Mouse (Mus musculus): ENCODE results near the gene Mettl7a1. TPM values are rescaled to one million over a fixed set of nuclear protein-coding genes. Genes with fewer than 3 reads are reported as not detected.
"Not testable (repeated sequence)": the region's sequence is repeated elsewhere in the genome, so short reads cannot be mapped to it uniquely, and the experiment has no call there.

Gene Mettl7a1
- polyA plus RNA-seq, 1 experiment from 2014 or later = 3.8 TPM

GRCm38 (mm10) chr15:100290858-100291257 is 13.1 kb upstream of the Mettl7a1 start:
- H3K27ac ChIP-seq (ENCODE audit: low read length) = no peak overlapping the region
- no peaks in the 10 kb centered on the region for H3K9me3 ChIP-seq (ENCODE audit: control insufficient read depth, low read length)
- H3K4me3 ChIP-seq (replicated peaks; ENCODE audit: low read length) = no peak overlapping the region
- 62% methylated on average over 5 of the region's 5 CpGs for WGBS
- H3K36me3 ChIP-seq (ENCODE audit: control insufficient read depth, insufficient read depth) = no peaks in the 10 kb centered on the region
- no peak for ATAC-seq
- H3K4me1 ChIP-seq (replicated peaks; ENCODE audit: control insufficient read depth, insufficient read depth, low read length) = no peaks in the 10 kb centered on the region
- no peaks in the 10 kb centered on the region for H3K27me3 ChIP-seq (replicated peaks; ENCODE audit: control insufficient read depth, insufficient read depth, low read length)
- no peak overlapping the region for H3K4me2 ChIP-seq (ENCODE audit: low read length)
- no peak overlapping the region for H3K9ac ChIP-seq (replicated peaks; ENCODE audit: low read depth, low read length)

GRCm38 (mm10) chr15:100292326-100292725 is 11.6 kb upstream of the Mettl7a1 start:
- Histone ChIP-seq H3K9me3 (ENCODE audit: control insufficient read depth, low read length) (no peaks in the 10 kb centered on the region), H3K4me1 (replicated peaks; ENCODE audit: control insufficient read depth, insufficient read depth, low read length) (no peaks in the 10 kb centered on the region), H3K4me3 (replicated peaks; ENCODE audit: low read length) (no peak overlapping the region), H3K4me2 (ENCODE audit: low read length) (no peak overlapping the region), H3K36me3 (ENCODE audit: control insufficient read depth, insufficient read depth) (no peaks in the 10 kb centered on the region), H3K27me3 (replicated peaks; ENCODE audit: control insufficient read depth, insufficient read depth, low read length) (no peaks in the 10 kb centered on the region), H3K9ac (replicated peaks; ENCODE audit: low read depth, low read length) (no peak overlapping the region), H3K27ac (ENCODE audit: low read length) (no peak overlapping the region)
- 78% methylated on average over 7 of the region's 7 CpGs for WGBS
- ATAC-seq = no peak

GRCm38 (mm10) chr15:100297856-100298255 is 6.1 kb upstream of the Mettl7a1 start:
- ATAC-seq = no peak
- Histone ChIP-seq H3K27ac (ENCODE audit: low read length) (no peak overlapping the region), H3K4me3 (replicated peaks; ENCODE audit: low read length) (no peak overlapping the region), H3K4me1 (replicated peaks; ENCODE audit: control insufficient read depth, insufficient read depth, low read length) (no peaks in the 10 kb centered on the region), H3K36me3 (ENCODE audit: control insufficient read depth, insufficient read depth) (no peaks in the 10 kb centered on the region), H3K27me3 (replicated peaks; ENCODE audit: control insufficient read depth, insufficient read depth, low read length) (no peaks in the 10 kb centered on the region), H3K4me2 (ENCODE audit: low read length) (no peak overlapping the region), H3K9ac (replicated peaks; ENCODE audit: low read depth, low read length) (no peak overlapping the region), H3K9me3 (ENCODE audit: control insufficient read depth, low read length) (no peaks in the 10 kb centered on the region)
- WGBS = 95% methylated on average over 5 of the region's 5 CpGs

- Histone ChIP-seq H3K4me3 (replicated peaks; ENCODE audit: low read length) (no peak overlapping the region), H3K36me3 (ENCODE audit: control insufficient read depth, insufficient read depth) (no peaks in the 10 kb centered on the region), H3K9me3 (ENCODE audit: control insufficient read depth, low read length) (no peaks in the 10 kb centered on the region), H3K27me3 (replicated peaks; ENCODE audit: control insufficient read depth, insufficient read depth, low read length) (no peaks in the 10 kb centered on the region), H3K27ac (ENCODE audit: low read length) (no peak overlapping the region), H3K4me1 (replicated peaks; ENCODE audit: control insufficient read depth, insufficient read depth, low read length) (peaks cover 9% of the 10 kb centered on the region), H3K4me2 (ENCODE audit: low read length) (no peak overlapping the region), H3K9ac (replicated peaks; ENCODE audit: low read depth, low read length) (no peak overlapping the region)
- WGBS = 85% methylated on average over 6 of the region's 6 CpGs
- no peak for ATAC-seq
Observed at GRCm38 (mm10) chr15:100300499-100300898, 3.4 kb upstream of the Mettl7a1 start.

- no peak overlapping the region for H3K4me2 ChIP-seq (ENCODE audit: low read length)
- ATAC-seq = no peak
- peaks cover 9% of the 10 kb centered on the region for H3K4me1 ChIP-seq (replicated peaks; ENCODE audit: control insufficient read depth, insufficient read depth, low read length)
- H3K9me3 ChIP-seq (ENCODE audit: control insufficient read depth, low read length) = no peaks in the 10 kb centered on the region
- WGBS = 73% methylated on average over 15 of the region's 15 CpGs
- no peak overlapping the region for H3K27ac ChIP-seq (ENCODE audit: low read length)
- no peaks in the 10 kb centered on the region for H3K27me3 ChIP-seq (replicated peaks; ENCODE audit: control insufficient read depth, insufficient read depth, low read length)
- H3K4me3 ChIP-seq (replicated peaks; ENCODE audit: low read length) = no peak overlapping the region
- no peaks in the 10 kb centered on the region for H3K36me3 ChIP-seq (ENCODE audit: control insufficient read depth, insufficient read depth)
- no peak overlapping the region for H3K9ac ChIP-seq (replicated peaks; ENCODE audit: low read depth, low read length)
Observed at GRCm38 (mm10) chr15:100301556-100301955, 2.4 kb upstream of the Mettl7a1 start.

GRCm38 (mm10) chr15:100303428-100304018 is 417 bp upstream of the Mettl7a1 start:
- no peak for ATAC-seq
- Histone ChIP-seq H3K36me3 (ENCODE audit: control insufficient read depth, insufficient read depth) (no peaks in the 10 kb centered on the region), H3K9ac (replicated peaks; ENCODE audit: low read depth, low read length) (peak overlapping the region; percentile 71), H3K4me3 (replicated peaks; ENCODE audit: low read length) (peak overlapping the region; percentile 56), H3K9me3 (ENCODE audit: control insufficient read depth, low read length) (no peaks in the 10 kb centered on the region), H3K4me1 (replicated peaks; ENCODE audit: control insufficient read depth, insufficient read depth, low read length) (peaks cover 9% of the 10 kb centered on the region), H3K27ac (ENCODE audit: low read length) (no peak overlapping the region; the same call in 1 of the 2 replicates), H3K4me2 (ENCODE audit: low read length) (peak overlapping the region; percentile 69), H3K27me3 (replicated peaks; ENCODE audit: control insufficient read depth, insufficient read depth, low read length) (no peaks in the 10 kb centered on the region)
- 55% methylated on average over 8 of the region's 8 CpGs for WGBS

- peaks cover 9% of the 10 kb centered on the region for H3K4me1 ChIP-seq (replicated peaks; ENCODE audit: control insufficient read depth, insufficient read depth, low read length)
- no peak overlapping the region for H3K4me3 ChIP-seq (replicated peaks; ENCODE audit: low read length)
- ATAC-seq = no peak
- H3K9ac ChIP-seq (replicated peaks; ENCODE audit: low read depth, low read length) = no peak overlapping the region
- no peaks in the 10 kb centered on the region for H3K27me3 ChIP-seq (replicated peaks; ENCODE audit: control insufficient read depth, insufficient read depth, low read length)
- no peaks in the 10 kb centered on the region for H3K9me3 ChIP-seq (ENCODE audit: control insufficient read depth, low read length)
- WGBS = 86% methylated on average over 2 of the region's 2 CpGs
- no peak overlapping the region for H3K4me2 ChIP-seq (ENCODE audit: low read length)
- H3K27ac ChIP-seq (ENCODE audit: low read length) = no peak overlapping the region
- no peaks in the 10 kb centered on the region for H3K36me3 ChIP-seq (ENCODE audit: control insufficient read depth, insufficient read depth)
Observed at GRCm38 (mm10) chr15:100306201-100306600, 2.3 kb downstream of the Mettl7a1 start.

- not testable (repeated sequence) for H3K36me3 ChIP-seq (ENCODE audit: control insufficient read depth, insufficient read depth); H3K27me3 ChIP-seq (replicated peaks; ENCODE audit: control insufficient read depth, insufficient read depth, low read length); H3K9me3 ChIP-seq (ENCODE audit: control insufficient read depth, low read length); H3K4me3 ChIP-seq (replicated peaks; ENCODE audit: low read length); H3K27ac ChIP-seq (ENCODE audit: low read length); H3K9ac ChIP-seq (replicated peaks; ENCODE audit: low read depth, low read length); H3K4me1 ChIP-seq (replicated peaks; ENCODE audit: control insufficient read depth, insufficient read depth, low read length); H3K4me2 ChIP-seq (ENCODE audit: low read length)
- whole genome bisulfite sequencing = 45% methylated on average over 10 of the region's 11 CpGs
- 0 out of 2 replicates have a peak, but pooled peaks have one; percentile 51 for ATAC-seq
Observed at GRCm38 (mm10) chr15:100307438-100308096, 3.6 kb downstream of the Mettl7a1 start.

- no peaks in the 10 kb centered on the region for H3K27me3 ChIP-seq (replicated peaks; ENCODE audit: control insufficient read depth, insufficient read depth, low read length)
- H3K9me3 ChIP-seq (ENCODE audit: control insufficient read depth, low read length) = no peaks in the 10 kb centered on the region
- no peaks in the 10 kb centered on the region for H3K36me3 ChIP-seq (ENCODE audit: control insufficient read depth, insufficient read depth)
- no peaks in the 10 kb centered on the region for H3K4me1 ChIP-seq (replicated peaks; ENCODE audit: control insufficient read depth, insufficient read depth, low read length)
- no peak overlapping the region for H3K27ac ChIP-seq (ENCODE audit: low read length)
- no peak overlapping the region for H3K4me3 ChIP-seq (replicated peaks; ENCODE audit: low read length)
- H3K9ac ChIP-seq (replicated peaks; ENCODE audit: low read depth, low read length) = no peak overlapping the region
- no peak for ATAC-seq
- H3K4me2 ChIP-seq (ENCODE audit: low read length) = no peak overlapping the region
- 95% methylated on average over 2 of the region's 2 CpGs for WGBS
Observed at GRCm38 (mm10) chr15:100312346-100312745, 8.4 kb downstream of the Mettl7a1 start.
